Mouse (Mus musculus): Measurements from ENCODE around the gene Efhb. TPM values are rescaled to one million over a fixed set of nuclear protein-coding genes. Genes with fewer than 3 reads are reported as not detected.

The Efhb gene
- under 1 TPM; 0.11 to 0.48 TPM for total RNA-seq (2021)

GRCm38 (mm10) chr17:53462603-53463495 lies at the start of gene Efhb:
Gene Efhb, minus strand, starts transcription at chr17:53463321.
- peak; percentile 49 to 60 for DNase-seq (ENCODE audit: low spot score in 2 of 2)
- intact Hi-C loops (cut with DNase I): no loop called here

GRCm38 (mm10) chr17:53512311-53512951 lies 49.3 kb upstream of the Efhb start:
- intact Hi-C loops (cut with DNase I): loop anchor here (5.0 kb wide), 3 partner anchors 55 to 320 kb away; partner anchors contain the start of gene Kat2b

GRCm38 (mm10) chr17:53502966-53503365 lies 39.8 kb upstream of the Efhb start:
- intact Hi-C loops (cut with DNase I): no loop called here
- DNase-seq (ENCODE audit: low spot score in 2 of 2): no peak

More at GRCm38 (mm10) chr17:53512311-53512951, 49.3 kb upstream of the Efhb start:
- peak; percentile 7 to 21 for DNase-seq (ENCODE audit: low spot score in 2 of 2)

- intact Hi-C loops (cut with DNase I): no loop called here
These were observed 25.9 kb upstream of the Efhb start for GRCm38 (mm10) chr17:53489007-53489378.

GRCm38 (mm10) chr17:53488291-53489006 lies 25.3 kb upstream of the Efhb start:
- intact Hi-C loops (cut with DNase I): no loop called here
- no peak for DNase-seq (ENCODE audit: low spot score in 2 of 2)

More at GRCm38 (mm10) chr17:53489007-53489378, 25.9 kb upstream of the Efhb start:
- no peak for DNase-seq (ENCODE audit: low spot score in 2 of 2)

GRCm38 (mm10) chr17:53480433-53480832 lies 17.3 kb upstream of the Efhb start:
- intact Hi-C loops (cut with DNase I): no loop called here
- no peak for DNase-seq (ENCODE audit: low spot score in 2 of 2)

GRCm38 (mm10) chr17:53479604-53480041 lies 16.5 kb upstream of the Efhb start:
- intact Hi-C loops (cut with DNase I): no loop called here
- DNase-seq (ENCODE audit: low spot score in 2 of 2): peak; percentile 60 to 71

GRCm38 (mm10) chr17:53478858-53479603 lies 15.9 kb upstream of the Efhb start, which contains the start of gene Rab5a:
Gene Rab5a, plus strand, starts transcription at chr17:53479234.
- DNase-seq (ENCODE audit: low spot score in 2 of 2): peak; percentile 99 to 100
- intact Hi-C loops (cut with DNase I): no loop called here

GRCm38 (mm10) chr17:53478066-53478857 lies 15.1 kb upstream of the Efhb start:
- DNase-seq (ENCODE audit: low spot score in 2 of 2): no peak
- intact Hi-C loops (cut with DNase I): no loop called here

GRCm38 (mm10) chr17:53468697-53469096 lies 5.6 kb upstream of the Efhb start:
- intact Hi-C loops (cut with DNase I): no loop called here

GRCm38 (mm10) chr17:53465569-53465968 lies 2.4 kb upstream of the Efhb start:
- intact Hi-C loops (cut with DNase I): no loop called here
- DNase-seq (ENCODE audit: low spot score in 2 of 2): no peak

More at GRCm38 (mm10) chr17:53468697-53469096, 5.6 kb upstream of the Efhb start:
- no peak for DNase-seq (ENCODE audit: low spot score in 2 of 2)

- intact Hi-C loops (cut with DNase I): no loop called here
- DNase-seq (ENCODE audit: low spot score in 2 of 2): no peak
These were observed 347 bp upstream of the Efhb start for GRCm38 (mm10) chr17:53463496-53463840.

GRCm38 (mm10) chr17:53456742-53457141 lies 6.4 kb downstream of the Efhb start:
- intact Hi-C loops (cut with DNase I): no loop called here
- no peak for DNase-seq (ENCODE audit: low spot score in 2 of 2)

GRCm38 (mm10) chr17:53456152-53456551 lies 7.0 kb downstream of the Efhb start:
- DNase-seq (ENCODE audit: low spot score in 2 of 2): no peak
- intact Hi-C loops (cut with DNase I): no loop called here

- DNase-seq (ENCODE audit: low spot score in 2 of 2): peak; percentile 17 to 50
- intact Hi-C loops (cut with DNase I): loop anchor here (10.0 kb wide), 1 partner anchor 432 kb away; no protein-coding TSS in a partner anchor
These were observed 60.3 kb downstream of the Efhb start for GRCm38 (mm10) chr17:53402689-53403306.

GRCm38 (mm10) chr17:53393201-53393600 lies 69.9 kb downstream of the Efhb start:
- intact Hi-C loops (cut with DNase I): no loop called here
- DNase-seq (ENCODE audit: low spot score in 2 of 2): no peak

- intact Hi-C loops (cut with DNase I): loop anchor here (2.0 to 10.0 kb wide), 3 partner anchors 582 to 829 kb away; no protein-coding TSS in a partner anchor
- peak; percentile 45 to 64 for DNase-seq (ENCODE audit: low spot score in 2 of 2)
These were observed 73.6 kb downstream of the Efhb start for GRCm38 (mm10) chr17:53389507-53389906.
